Mouse (Mus musculus) MEL (cell line): ENCODE data around the gene a.

Experiments
- EP300 ChIP-seq, 2 experiments: IDR thresholded peaks; 2 replicates each; pipeline ENCODE4 v1.6.1; 2011; ENCODE audit warnings: improper control_type of control experiment in 2 of 2, low read length in 2 of 2, low read depth in 1 of 2, mild to moderate bottlenecking in 1 of 2
- POLR2A ChIP-seq, 2 experiments: IDR thresholded peaks; 2 replicates each; pipeline ENCODE4 v1.6.1; 2011 to 2012; ENCODE audit warnings: low read length in 2 of 2, mild to moderate bottlenecking in 2 of 2, control low read depth in 1 of 2, improper control_type of control experiment in 1 of 2, low read depth in 1 of 2, moderate library complexity in 1 of 2; ENCODE audit not compliant: control insufficient read depth in 1 of 2, insufficient read depth in 1 of 2, poor library complexity in 1 of 2
- SMC3 ChIP-seq: IDR thresholded peaks from 2 replicates; pipeline ENCODE4 v1.6.1; 2011; ENCODE audit warnings: low read depth, low read length, improper control_type of control experiment

- TF ChIP-seq POLR2A (IDR thresholded peaks at IDR 0.05; ENCODE audit: control insufficient read depth in 1 of 2, insufficient read depth in 1 of 2, low read depth in 1 of 2, low read length in 2 of 2, poor library complexity in 1 of 2) (no peak), EP300 (IDR thresholded peaks at IDR 0.05; ENCODE audit: low read depth in 1 of 2, low read length in 2 of 2) (no peak), SMC3 (no peak)
Observed at GRCm38 (mm10) chr2:155099421-155099820, 308.2 kb downstream of the a start.
